Mouse (Mus musculus) bone marrow, adult 2 months (tissue): Measurements from ENCODE around the gene Rae1.

Source experiments
- CTCF ChIP-seq: fragments of 200-500 bp; IDR thresholded peaks from 2 replicates; pipeline ENCODE4 v1.5.1; 2011; ENCODE audit warnings: low read length, control low read depth; ENCODE audit not compliant: control insufficient read depth, insufficient read depth
- POLR2A ChIP-seq: fragments of 200-500 bp; IDR thresholded peaks from 2 replicates; pipeline ENCODE4 v1.6.1; 2011; ENCODE audit warnings: low read depth, mild to moderate bottlenecking, control low read depth, low read length, borderline replicate concordance; ENCODE audit not compliant: control insufficient read depth

DNA sequence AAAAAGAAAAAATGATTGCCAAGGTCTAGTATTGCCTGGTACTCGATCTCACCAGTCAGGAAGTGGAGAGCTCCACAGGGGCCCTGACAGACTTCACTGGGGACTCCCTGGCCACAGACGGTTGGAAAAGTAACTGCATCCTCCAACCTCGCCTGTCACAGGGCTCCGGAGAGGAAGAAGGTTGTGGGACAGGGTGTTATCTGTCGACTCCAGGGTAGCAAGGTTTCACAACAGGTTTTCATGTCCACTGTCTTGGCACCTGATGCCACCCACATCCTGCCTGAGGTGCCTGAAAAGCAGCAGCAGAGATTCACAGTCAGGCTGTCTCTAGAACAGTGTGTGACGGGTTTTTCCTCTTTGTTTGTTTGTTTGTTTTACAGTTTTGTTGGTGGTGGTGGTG, 18.0 kb downstream of the Rae1 start:
- no peak for TF ChIP-seq POLR2A
- TF ChIP-seq CTCF: no peak
